Mouse (Mus musculus) kidney, embryonic 14.5 days (tissue): ENCODE data around the gene Igfbp4. TPM values are rescaled to one million over a fixed set of nuclear protein-coding genes. Genes with fewer than 3 reads are reported as not detected.

Source experiments
- ATAC-seq: fragments of 200-750 bp; cut with Nextera tagmentation; 2 replicates; pipeline ENCODE4 v1.8.0; 2017; ENCODE audit warnings: moderate number of reproducible peaks, mild to moderate bottlenecking, moderate TSS enrichment, moderate library complexity; ENCODE audit not compliant: low FRiP score, low TSS enrichment
- H3K27ac ChIP-seq: fragments of 300-500 bp; sonication (generic); 2 replicates; pipeline ENCODE4 v1.5.1; 2014; ENCODE audit warnings: low read depth, mild to moderate bottlenecking, low read length, moderate library complexity, mixed read lengths
- H3K27me3 ChIP-seq: fragments of 300-500 bp; sonication (generic); 2 replicates; pipeline ENCODE4 v1.6.1; 2014; ENCODE audit warnings: mild to moderate bottlenecking, low read length; ENCODE audit not compliant: control insufficient read depth, insufficient read depth
- H3K36me3 ChIP-seq: fragments of 300-500 bp; sonication (generic); 2 replicates; pipeline ENCODE4 v1.6.1; 2014; ENCODE audit warnings: low read length, mixed read lengths; ENCODE audit not compliant: control insufficient read depth, insufficient read depth
- H3K4me1 ChIP-seq: fragments of 300-500 bp; sonication (generic); 2 replicates; pipeline ENCODE4 v1.6.1; 2014; ENCODE audit warnings: low read length, mixed read lengths; ENCODE audit not compliant: control insufficient read depth, insufficient read depth
- H3K4me2 ChIP-seq: fragments of 300-500 bp; sonication (generic); replicated peaks from 2 replicates; pipeline ENCODE4 v1.6.1; 2014; ENCODE audit warnings: low read depth, mild to moderate bottlenecking, low read length
- H3K4me3 ChIP-seq: fragments of 300-500 bp; sonication (generic); 2 replicates; pipeline ENCODE4 v1.5.1; 2014; ENCODE audit warnings: mild to moderate bottlenecking, low read length
- H3K9ac ChIP-seq: fragments of 300-500 bp; sonication (generic); 2 replicates; pipeline ENCODE4 v1.6.1; 2014; ENCODE audit warnings: low read depth, mild to moderate bottlenecking, low read length, moderate library complexity
- H3K9me3 ChIP-seq: fragments of 300-500 bp; sonication (generic); 2 replicates; pipeline ENCODE4 v1.6.1; 2016; ENCODE audit warnings: low read length; ENCODE audit not compliant: control insufficient read depth
- WGBS: fragments of 180-500 bp; shearing (Covaris S2); extraction: QIAGEN DNeasy Blood & Tissue Kit; methylation state at CpG from one replicate; pipeline ENCODE4 v1.1.7; 2014; 5-methylcytosine and 5-hydroxymethylcytosine counted together
- polyA plus RNA-seq: library from polyadenylated mRNA; unstranded; fragments of >200 nt; fragmentation: Nextera tagmentation; extraction: Ambion mirVana; gene quantifications from 2 replicates; pipeline ENCODE4 v1.2.1, GENCODE M21; 2014

The Igfbp4 gene
- polyA plus RNA-seq, 1 experiment from 2014 or later: 542 TPM

DNA sequence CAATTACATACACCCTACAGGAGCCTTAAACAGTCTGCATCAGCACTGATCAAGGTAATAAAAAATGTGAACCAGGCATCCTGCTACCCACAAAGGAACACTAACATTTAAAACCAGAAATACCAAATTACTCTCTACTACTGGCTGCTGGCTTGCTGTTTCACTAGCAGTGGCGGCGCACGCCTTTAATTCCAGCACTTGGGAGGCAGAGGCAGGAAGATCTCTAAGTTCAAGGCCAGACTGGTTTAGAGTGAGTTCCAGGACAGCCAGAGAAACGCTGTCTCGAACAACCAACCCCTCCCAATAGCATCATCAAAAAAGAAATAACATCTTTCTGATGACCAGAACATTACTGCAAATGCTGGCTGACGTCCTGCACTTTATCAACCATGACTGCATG, 21.2 kb upstream of the Igfbp4 start:
- 91% methylated on average over 6 of the region's 6 CpGs for WGBS
- H3K27me3 ChIP-seq: no peaks in the 10 kb centered on the region
- peaks cover 16% of the 10 kb centered on the region for H3K4me1 ChIP-seq
- no peak overlapping the region for H3K4me3 ChIP-seq
- H3K36me3 ChIP-seq: peaks cover 72% of the 10 kb centered on the region
- no peak overlapping the region for H3K27ac ChIP-seq
- H3K4me2 ChIP-seq: no peak overlapping the region
- H3K9me3 ChIP-seq: no peaks in the 10 kb centered on the region
- no peak for ATAC-seq
- no peak overlapping the region for H3K9ac ChIP-seq

DNA sequence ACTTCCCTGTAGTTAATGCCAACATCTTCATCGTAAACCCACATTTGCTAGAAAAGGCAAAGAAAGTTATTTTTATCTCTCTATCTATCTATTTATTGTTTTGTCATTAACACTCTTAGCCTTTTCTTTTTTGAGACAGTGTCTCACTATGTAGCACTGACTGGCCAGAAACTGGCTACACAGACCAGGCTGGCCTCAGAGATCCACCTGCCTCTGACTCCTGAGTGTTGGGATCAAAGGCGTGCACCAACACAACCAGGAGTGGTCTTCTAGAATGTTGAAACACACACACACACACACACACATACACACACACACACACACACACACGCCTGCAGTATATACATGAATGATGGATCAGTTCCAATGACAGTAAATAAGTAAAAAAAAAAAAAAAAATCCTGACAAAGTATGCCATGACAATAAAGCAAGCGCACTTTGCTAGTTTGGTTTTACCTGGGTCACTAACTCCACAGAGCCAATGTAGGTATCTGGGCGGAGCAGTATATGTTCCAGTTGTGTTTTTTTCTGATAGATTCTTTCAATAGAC, 18.6 kb upstream of the Igfbp4 start:
- Histone ChIP-seq H3K36me3 (peaks cover 46% of the 10 kb centered on the region), H3K27me3 (no peaks in the 10 kb centered on the region), H3K4me1 (peaks cover 17% of the 10 kb centered on the region), H3K9me3 (no peaks in the 10 kb centered on the region), H3K4me3 (peak overlapping the region; percentile 76), H3K4me2 (peak overlapping the region; percentile 38), H3K27ac (no peak overlapping the region), H3K9ac (peak overlapping the region; percentile 80; the same call in 1 of the 2 replicates)
- no peak for ATAC-seq
- WGBS: 76% methylated on average over 5 of the region's 5 CpGs

DNA sequence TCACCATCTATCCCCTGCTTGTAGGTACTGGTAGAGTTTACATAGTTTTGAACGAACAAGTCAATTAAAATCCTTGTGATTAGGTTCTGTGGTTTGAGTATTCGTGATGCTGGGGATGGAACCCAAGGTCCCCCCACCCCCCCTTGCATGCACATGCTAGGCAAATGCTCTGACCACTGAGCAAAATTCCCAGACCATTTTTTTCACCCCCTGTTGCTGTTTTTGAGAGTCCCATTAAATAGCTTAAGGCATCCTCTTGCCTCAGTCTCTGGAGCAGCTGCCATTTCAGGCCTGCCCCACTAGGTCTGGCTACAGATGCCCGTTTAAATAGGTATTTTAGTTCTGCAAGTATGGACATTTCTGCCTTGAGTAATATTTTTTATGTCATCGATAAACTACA, 17.9 kb upstream of the Igfbp4 start:
- ATAC-seq: no peak
- Histone ChIP-seq H3K27me3 (no peaks in the 10 kb centered on the region), H3K9ac (peak overlapping the region; percentile 80), H3K36me3 (peaks cover 39% of the 10 kb centered on the region), H3K9me3 (no peaks in the 10 kb centered on the region), H3K27ac (peak overlapping the region; percentile 77; the same call in 1 of the 2 replicates), H3K4me1 (peaks cover 17% of the 10 kb centered on the region), H3K4me2 (peak overlapping the region; percentile 38), H3K4me3 (peak overlapping the region; percentile 76)
- WGBS: 4% methylated on average over 4 of the region's 4 CpGs

DNA sequence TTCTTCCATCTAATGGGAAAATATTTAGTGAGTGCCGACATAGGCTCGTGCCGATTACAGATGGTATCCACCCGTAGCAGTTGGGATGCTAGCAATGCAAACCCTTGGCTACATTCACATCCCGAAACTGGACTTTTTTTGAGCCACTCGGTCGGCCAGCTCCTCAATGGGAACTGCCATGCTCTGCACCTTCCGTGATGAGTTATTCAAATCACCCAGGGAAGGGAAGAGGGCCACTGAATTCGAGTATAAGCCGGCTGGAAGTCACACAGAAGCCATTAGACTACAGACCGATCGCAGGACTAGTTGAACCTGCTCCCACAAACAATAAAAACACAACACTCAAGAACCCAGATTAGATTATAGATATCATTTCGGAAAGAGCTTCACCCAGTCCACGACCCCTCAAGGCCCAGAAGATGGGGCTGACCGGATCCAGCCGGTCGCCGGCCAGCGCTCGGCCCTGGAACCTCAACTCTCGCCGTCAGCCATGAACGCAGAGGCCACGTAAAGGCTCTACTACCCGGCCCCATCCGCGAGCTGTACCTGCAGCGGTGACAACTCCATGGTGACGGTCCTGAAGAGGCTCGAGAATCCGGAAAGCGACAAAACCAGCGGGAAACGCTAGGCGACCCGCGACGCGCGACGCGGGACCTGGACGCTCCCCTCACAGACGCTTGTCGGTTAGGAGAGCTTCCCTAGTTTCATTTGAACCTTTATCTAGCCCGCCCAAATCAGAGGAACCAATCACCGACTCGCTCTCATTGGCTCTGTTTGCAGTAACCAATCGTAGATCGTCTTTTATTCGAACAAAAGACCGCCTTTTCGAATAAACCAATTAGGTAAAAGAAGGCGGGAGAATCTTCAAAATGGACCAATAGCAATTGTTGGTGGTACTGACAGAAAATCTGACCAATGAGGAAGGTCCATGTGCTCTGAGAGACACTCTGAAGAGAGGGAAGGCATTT, 17.3 kb upstream of the Igfbp4 start, which contains the start of gene Top2a:
Top2a (minus strand) TSS at position 690 of the 968 bp plus-strand sequence.
- Histone ChIP-seq H3K9ac (peak within 1 kb of the TSS; percentile 80), H3K4me2 (peak within 1 kb of the TSS; percentile 48), H3K4me3 (peak within 1 kb of the TSS; percentile 76), H3K27me3 (no peaks in the 10 kb centered on the region), H3K27ac (peak within 1 kb of the TSS; percentile 77), H3K9me3 (no peaks in the 10 kb centered on the region), H3K4me1 (peaks cover 17% of the 10 kb centered on the region), H3K36me3 (peaks cover 33% of the 10 kb centered on the region)
- ATAC-seq: peak; percentile 95
- under 1% methylated on average over 54 of the region's 54 CpGs for WGBS

DNA sequence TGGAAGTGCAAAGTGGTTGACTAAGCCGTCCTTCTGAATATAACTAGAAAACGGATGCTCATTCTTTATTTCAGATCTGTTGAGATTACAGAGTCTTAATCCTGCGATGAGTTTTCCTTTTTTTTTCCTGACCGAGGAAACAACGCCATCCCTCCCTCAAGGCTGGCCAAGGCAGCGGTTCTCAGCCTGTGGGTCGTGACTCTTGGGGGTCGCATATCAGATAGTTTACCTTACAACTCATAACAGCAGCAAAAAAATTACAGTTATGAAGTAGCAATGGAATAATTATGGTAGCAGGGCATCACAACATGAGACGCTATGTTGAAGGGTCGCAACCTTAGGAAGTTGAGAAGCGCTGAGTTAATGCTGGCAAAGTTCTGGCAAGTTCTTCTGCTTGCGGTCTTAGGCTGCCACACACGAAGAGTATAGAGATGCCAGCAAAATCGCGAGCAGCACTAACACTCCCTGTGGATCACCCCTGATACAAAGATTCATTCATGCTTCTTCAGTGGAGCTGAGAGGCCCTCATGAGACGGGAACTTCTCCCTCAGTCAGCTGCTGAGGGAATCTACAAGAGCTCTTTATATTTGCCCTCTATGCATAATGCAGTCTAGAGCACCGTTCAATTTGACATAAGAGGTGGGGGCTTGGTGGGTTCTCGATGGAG, 16.4 kb upstream of the Igfbp4 start:
- H3K4me1 ChIP-seq: peaks cover 17% of the 10 kb centered on the region
- H3K9ac ChIP-seq: peak overlapping the region; percentile 49; the same call in 1 of the 2 replicates
- no peak for ATAC-seq
- H3K27ac ChIP-seq: no peak overlapping the region; the same call in 1 of the 2 replicates
- peak overlapping the region; percentile 48 for H3K4me2 ChIP-seq
- WGBS: 51% methylated on average over 18 of the region's 18 CpGs
- peak overlapping the region; percentile 76 for H3K4me3 ChIP-seq
- peaks cover 25% of the 10 kb centered on the region for H3K36me3 ChIP-seq
- H3K9me3 ChIP-seq: no peaks in the 10 kb centered on the region
- no peaks in the 10 kb centered on the region for H3K27me3 ChIP-seq

DNA sequence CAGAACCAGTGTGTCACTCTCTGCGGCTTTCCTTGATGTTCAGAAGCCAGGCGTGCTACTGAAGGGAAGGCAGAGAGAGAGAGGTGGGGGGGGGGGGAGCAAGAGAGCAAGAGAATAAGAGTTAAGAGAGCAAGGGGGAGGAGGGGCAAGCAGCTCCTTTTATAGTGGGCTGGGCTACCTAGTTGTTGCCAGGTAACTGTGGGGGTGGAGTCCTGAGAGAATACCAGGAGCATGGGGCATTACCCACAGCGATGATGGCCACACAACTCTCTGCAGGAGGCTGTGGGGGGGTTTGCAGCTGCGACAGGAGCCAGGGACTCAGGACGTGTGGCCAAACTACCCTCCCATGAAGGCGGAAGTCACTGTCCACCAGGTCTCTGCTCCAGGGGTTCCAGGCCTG, 15.2 kb upstream of the Igfbp4 start:
- ATAC-seq: no peak
- no peaks in the 10 kb centered on the region for H3K27me3 ChIP-seq
- H3K9me3 ChIP-seq: no peaks in the 10 kb centered on the region
- no peak overlapping the region for H3K9ac ChIP-seq
- H3K4me2 ChIP-seq: no peak overlapping the region
- H3K4me1 ChIP-seq: peaks cover 17% of the 10 kb centered on the region
- H3K36me3 ChIP-seq: peaks cover 15% of the 10 kb centered on the region
- H3K4me3 ChIP-seq: no peak overlapping the region
- 85% methylated on average over 6 of the region's 6 CpGs for WGBS
- H3K27ac ChIP-seq: no peak overlapping the region

DNA sequence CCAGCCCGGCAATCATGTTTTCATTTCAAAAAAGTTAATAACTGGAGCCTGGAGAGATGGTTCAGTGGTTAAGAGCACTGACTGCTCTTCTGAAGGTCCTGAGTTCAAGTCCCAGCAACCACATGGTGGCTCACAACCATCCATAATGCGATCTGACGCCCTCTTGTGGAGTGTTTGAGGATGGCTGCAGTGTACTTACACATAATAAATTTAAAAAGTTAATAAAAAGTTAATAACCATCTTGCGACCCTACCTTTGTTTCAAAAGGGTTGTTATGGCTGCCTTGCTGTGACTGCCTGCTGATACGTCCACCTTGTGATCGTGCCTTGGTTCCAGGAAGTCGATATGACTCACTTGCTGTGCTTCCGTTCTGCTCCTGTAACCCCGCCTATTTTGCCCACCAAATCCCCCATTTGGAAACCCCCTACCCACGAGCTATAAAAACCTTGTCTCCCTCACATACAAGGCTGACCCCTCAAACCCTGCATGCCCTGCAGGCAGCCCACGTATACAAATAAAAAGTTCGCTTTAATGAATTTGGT, 14.1 kb upstream of the Igfbp4 start:
- Histone ChIP-seq H3K9me3 (no peaks in the 10 kb centered on the region), H3K4me1 (peaks cover 14% of the 10 kb centered on the region), H3K27me3 (no peaks in the 10 kb centered on the region), H3K4me2 (no peak overlapping the region), H3K27ac (no peak overlapping the region), H3K4me3 (no peak overlapping the region), H3K36me3 (peaks cover 4% of the 10 kb centered on the region), H3K9ac (no peak overlapping the region)
- WGBS: 84% methylated on average over 12 of the region's 12 CpGs
- no peak for ATAC-seq

DNA sequence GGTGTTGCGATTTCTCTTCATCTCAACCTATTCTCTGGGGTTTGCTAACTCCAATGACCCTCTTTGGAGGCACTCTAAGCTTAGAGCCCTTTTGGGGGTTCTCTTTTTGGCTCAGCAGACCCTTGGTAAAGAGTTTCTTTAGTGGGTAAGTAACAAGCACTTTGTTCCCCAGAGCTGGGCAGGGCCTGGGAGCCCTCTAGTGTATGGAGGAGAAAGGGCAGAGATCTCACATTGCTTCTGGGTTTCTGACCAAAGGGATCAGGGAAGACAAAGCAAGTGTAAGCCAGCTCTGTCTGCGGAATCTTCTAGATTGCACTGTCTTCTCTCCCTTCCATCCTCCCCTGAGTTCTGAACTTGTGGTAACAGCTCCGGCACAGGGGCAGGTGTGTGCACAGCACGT, 5.7 kb upstream of the Igfbp4 start:
- H3K4me1 ChIP-seq: peaks cover 2% of the 10 kb centered on the region; the same call in 1 of the 2 replicates
- H3K27me3 ChIP-seq: no peaks in the 10 kb centered on the region
- no peak for ATAC-seq
- H3K9me3 ChIP-seq: no peaks in the 10 kb centered on the region
- H3K9ac ChIP-seq: no peak overlapping the region
- H3K27ac ChIP-seq: no peak overlapping the region
- WGBS: 81% methylated on average over 4 of the region's 4 CpGs
- H3K4me2 ChIP-seq: no peak overlapping the region
- H3K4me3 ChIP-seq: no peak overlapping the region
- H3K36me3 ChIP-seq: no peaks in the 10 kb centered on the region
